Mouse (Mus musculus) brain, embryonic 14.5 days (tissue): ENCODE data around the gene Endod1.

Source experiments
- CTCF ChIP-seq: fragments of 200-500 bp; IDR thresholded peaks from 2 replicates; pipeline ENCODE4 v1.5.1; 2012; ENCODE audit warnings: inconsistent platforms, mild to moderate bottlenecking, moderate library complexity, borderline replicate concordance; ENCODE audit not compliant: insufficient read depth, insufficient read length; ENCODE audit errors: extremely low read depth
- POLR2A ChIP-seq: fragments of 200-500 bp; IDR thresholded peaks from 2 replicates; pipeline ENCODE4 v1.6.1; 2012; ENCODE audit warnings: mild to moderate bottlenecking, inconsistent platforms, borderline replicate concordance; ENCODE audit not compliant: poor library complexity, insufficient read depth, insufficient read length, severe bottlenecking; ENCODE audit errors: extremely low read depth

DNA sequence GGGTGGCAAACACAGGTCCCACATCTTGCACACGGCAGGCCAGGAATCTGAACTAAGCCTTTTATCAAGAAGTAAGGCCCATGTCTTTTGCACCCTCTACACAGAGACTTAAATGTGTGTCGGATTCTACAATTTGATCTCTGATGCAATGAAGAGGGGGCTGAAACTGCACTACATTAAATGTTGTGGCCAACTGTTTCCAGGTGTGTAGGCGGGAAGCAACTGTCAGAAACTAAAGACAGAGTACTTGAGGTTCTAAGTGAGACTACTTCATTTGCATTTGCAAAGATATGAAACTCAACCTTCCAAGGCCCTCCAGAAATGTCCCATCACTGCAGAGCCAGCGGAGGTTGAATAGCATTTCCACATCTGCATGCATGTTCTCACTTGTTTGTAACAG is 5.2 kb downstream of the Endod1 start:
- TF ChIP-seq POLR2A (no peak), CTCF (no peak)
